23 mouse cellular contexts compared by ENCODE assay signal in genomic region chr2:148754310-148754846, GRCm38 (mm10). TPM values are rescaled to one million over a fixed set of nuclear protein-coding genes. Genes with fewer than 3 reads are reported as not detected.
"Had no signal": no experiment of that assay in that cellular context is flagged by ENCODE, and none has a peak within 500 bp of the region (broad histone marks: within the 10 kb centered on the region; RNA-seq: fewer than 3 reads in every experiment).

No protein-coding gene starts in this region.

- DNase-seq: kidney, adult 11 months; kidney, adult 9 months; kidney, postnatal 10 days; left cerebral cortex, postnatal 4 days; lung, adult 18-20 months; lung, postnatal 36 days; retina, postnatal 1 day; right cerebral cortex, postnatal 4 days; thymus, postnatal 4 days had no signal

- H3K36me3 ChIP-seq: limb, embryonic 13.5 days; midbrain, embryonic 15.5 days; neural tube, embryonic 13.5 days had no signal

- H3K4me3 ChIP-seq: limb, embryonic 13.5 days; midbrain, embryonic 15.5 days; neural tube, embryonic 13.5 days had no signal

- H3K4me2 ChIP-seq: limb, embryonic 13.5 days; midbrain, embryonic 15.5 days; neural tube, embryonic 13.5 days had no signal

- H3K27ac ChIP-seq: limb, embryonic 13.5 days; liver, embryonic 14.5 days; midbrain, embryonic 15.5 days; neural tube, embryonic 13.5 days had no signal

- H3K27me3 ChIP-seq: limb, embryonic 13.5 days; midbrain, embryonic 15.5 days; neural tube, embryonic 13.5 days had no signal

RNA-seq across cellular contexts. Expression of gene Cstl1, which starts 4.2 kb away (rescaled TPM):
- total RNA-seq: layer of hippocampus, postnatal 14 days; left cerebral cortex, postnatal 10 days; liver, adult 2 months; monocyte, adult 5-6 weeks had no signal
- polyA plus RNA-seq: large intestine, adult 2 months; limb, embryonic 13.5 days; liver, adult 2 months; liver, embryonic 14.5 days; lung, embryonic 16.5 days; midbrain, embryonic 15.5 days; neural tube, embryonic 13.5 days; stomach, embryonic 16.5 days; thymus, postnatal 0 days had no signal

RNA-seq across cellular contexts. Expression of gene Cst11, which starts 16.9 kb away (rescaled TPM):
- total RNA-seq: layer of hippocampus, adult 8-10 months; layer of hippocampus, postnatal 14 days; left cerebral cortex, adult 18-20 months; left cerebral cortex, postnatal 10 days; left cerebral cortex, postnatal 4 days; liver, adult 2 months; monocyte, adult 5-6 weeks had no signal
- polyA plus RNA-seq: large intestine, adult 2 months; limb, embryonic 13.5 days; liver, adult 2 months; liver, embryonic 14.5 days; lung, embryonic 16.5 days; midbrain, embryonic 15.5 days; neural tube, embryonic 13.5 days; stomach, embryonic 16.5 days; thymus, postnatal 0 days had no signal

RNA-seq across cellular contexts. Expression of gene 8030411F24Rik, which starts 27.4 kb away (rescaled TPM):
- total RNA-seq: layer of hippocampus, adult 8-10 months; layer of hippocampus, postnatal 14 days; left cerebral cortex, adult 18-20 months; left cerebral cortex, postnatal 10 days; left cerebral cortex, postnatal 4 days; liver, adult 2 months; monocyte, adult 5-6 weeks had no signal
- polyA plus RNA-seq: large intestine, adult 2 months; limb, embryonic 13.5 days; liver, adult 2 months; liver, embryonic 14.5 days; lung, embryonic 16.5 days; midbrain, embryonic 15.5 days; neural tube, embryonic 13.5 days; stomach, embryonic 16.5 days; thymus, postnatal 0 days had no signal

RNA-seq across cellular contexts. Expression of gene Cst12, which starts 34.8 kb away (rescaled TPM):
- total RNA-seq: left cerebral cortex, postnatal 10 days; left cerebral cortex, postnatal 4 days; liver, adult 2 months; monocyte, adult 5-6 weeks had no signal
- polyA plus RNA-seq: large intestine, adult 2 months; limb, embryonic 13.5 days; liver, adult 2 months; liver, embryonic 14.5 days; lung, embryonic 16.5 days; midbrain, embryonic 15.5 days; neural tube, embryonic 13.5 days; stomach, embryonic 16.5 days had no signal
